Mouse (Mus musculus): ENCODE measurements at regions not wholly inside any gene's neighbourhood (a gene's known extent, or its start where the extent isn't known, plus 50 kb on each side); places are given as distances from the start of the nearest gene placed in this dataset.

- intact Hi-C loops (cut with DNase I): loop anchor here (5.0 to 10.0 kb wide), 2 partner anchors 233 to 380 kb away; no protein-coding TSS in a partner anchor
These were observed 167.0 kb upstream of the Slc22a22 start for GRCm38 (mm10) chr15:57644331-57644953.

GRCm38 (mm10) chr15:57639115-57639514, 161.7 kb upstream of the Slc22a22 start:
- DNase-seq (ENCODE audit: low spot score): no peak
- intact Hi-C loops (cut with DNase I): no loop called here

More at GRCm38 (mm10) chr15:57644331-57644953, 167.0 kb upstream of the Slc22a22 start:
- DNase-seq (ENCODE audit: low spot score): no peak

GRCm38 (mm10) chr15:57633067-57633466, 155.6 kb upstream of the Slc22a22 start:
- no peak for DNase-seq (ENCODE audit: low spot score)
- intact Hi-C loops (cut with DNase I): no loop called here

- intact Hi-C loops (cut with DNase I): no loop called here
These were observed 155.1 kb upstream of the Slc22a22 start for GRCm38 (mm10) chr15:57632537-57632936.

GRCm38 (mm10) chr15:57618466-57618865, 141.0 kb upstream of the Slc22a22 start:
- no peak for DNase-seq (ENCODE audit: low spot score)
- intact Hi-C loops (cut with DNase I): no loop called here

More at GRCm38 (mm10) chr15:57632537-57632936, 155.1 kb upstream of the Slc22a22 start:
- no peak for DNase-seq (ENCODE audit: low spot score)

- peak; percentile 1 for DNase-seq (ENCODE audit: low spot score)
- intact Hi-C loops (cut with DNase I): no loop called here
These were observed 139.5 kb upstream of the Slc22a22 start for GRCm38 (mm10) chr15:57616880-57617391.

GRCm38 (mm10) chr15:57610006-57610405, 132.6 kb upstream of the Slc22a22 start:
- DNase-seq (ENCODE audit: low spot score): no peak
- intact Hi-C loops (cut with DNase I): no loop called here

GRCm38 (mm10) chr15:57608519-57608918, 131.1 kb upstream of the Slc22a22 start:
- DNase-seq (ENCODE audit: low spot score): no peak
- intact Hi-C loops (cut with DNase I): no loop called here

- intact Hi-C loops (cut with DNase I): loop anchor here (2.0 to 5.0 kb wide), 3 partner anchors 277 to 422 kb away; no protein-coding TSS in a partner anchor
- DNase-seq (ENCODE audit: low spot score): no peak
These were observed 123.1 kb upstream of the Slc22a22 start for GRCm38 (mm10) chr15:57600562-57600961.

- DNase-seq (ENCODE audit: low spot score): no peak
- intact Hi-C loops (cut with DNase I): no loop called here
These were observed 116.0 kb upstream of the Slc22a22 start for GRCm38 (mm10) chr15:57593326-57594004.

GRCm38 (mm10) chr15:57590597-57591219, 113.3 kb upstream of the Slc22a22 start:
- intact Hi-C loops (cut with DNase I): no loop called here
- no peak for DNase-seq (ENCODE audit: low spot score)

GRCm38 (mm10) chr15:57589404-57590377, 112.3 kb upstream of the Slc22a22 start:
- no peak for DNase-seq (ENCODE audit: low spot score)

GRCm38 (mm10) chr15:57585411-57585810, 108.0 kb upstream of the Slc22a22 start:
- intact Hi-C loops (cut with DNase I): no loop called here
- DNase-seq (ENCODE audit: low spot score): no peak

More at GRCm38 (mm10) chr15:57589404-57590377, 112.3 kb upstream of the Slc22a22 start:
- intact Hi-C loops (cut with DNase I): no loop called here

- intact Hi-C loops (cut with DNase I): no loop called here
- DNase-seq (ENCODE audit: low spot score): no peak
These were observed 107.1 kb upstream of the Slc22a22 start for GRCm38 (mm10) chr15:57584498-57584897.

- no peak for DNase-seq (ENCODE audit: low spot score)
- intact Hi-C loops (cut with DNase I): no loop called here
These were observed 103.8 kb upstream of the Slc22a22 start for GRCm38 (mm10) chr15:57581266-57581665.

- peak; percentile 7 for DNase-seq (ENCODE audit: low spot score)
- intact Hi-C loops (cut with DNase I): no loop called here
These were observed 101.4 kb upstream of the Slc22a22 start for GRCm38 (mm10) chr15:57578794-57579193.

GRCm38 (mm10) chr15:57574080-57574618, 96.7 kb upstream of the Slc22a22 start:
- DNase-seq (ENCODE audit: low spot score): no peak
- intact Hi-C loops (cut with DNase I): no loop called here

GRCm38 (mm10) chr15:57572460-57572859, 95.0 kb upstream of the Slc22a22 start:
- no peak for DNase-seq (ENCODE audit: low spot score)
- intact Hi-C loops (cut with DNase I): no loop called here

GRCm38 (mm10) chr15:57568006-57568630, 90.7 kb upstream of the Slc22a22 start:
- DNase-seq (ENCODE audit: low spot score): no peak
- intact Hi-C loops (cut with DNase I): no loop called here
